Mouse (Mus musculus) hindbrain, embryonic 16.5 days (tissue): ENCODE measurements around the gene Wnt2. TPM values are rescaled to one million over a fixed set of nuclear protein-coding genes. Genes with fewer than 3 reads are reported as not detected.

Source experiments
- ATAC-seq: fragments of 200-750 bp; cut with Nextera tagmentation; 2 replicates; pipeline ENCODE4 v1.8.0; 2017; ENCODE audit warnings: moderate TSS enrichment, moderate library complexity
- H3K27ac ChIP-seq: fragments of 300-500 bp; sonication (generic); 2 replicates; pipeline ENCODE4 v1.5.1; 2014; ENCODE audit warnings: low read depth, mild to moderate bottlenecking, control low read depth, low read length, moderate library complexity
- H3K27me3 ChIP-seq: fragments of 300-500 bp; sonication (generic); replicated peaks from 2 replicates; pipeline ENCODE4 v1.6.1; 2014; ENCODE audit warnings: low read length; ENCODE audit not compliant: control insufficient read depth, insufficient read depth
- H3K36me3 ChIP-seq: fragments of 300-500 bp; sonication (generic); 2 replicates; pipeline ENCODE4 v1.6.1; 2014; ENCODE audit warnings: mild to moderate bottlenecking, low read length, moderate library complexity, mixed read lengths; ENCODE audit not compliant: control insufficient read depth, insufficient read depth
- H3K4me1 ChIP-seq: fragments of 300-500 bp; sonication (generic); 2 replicates; pipeline ENCODE4 v1.6.1; 2014; ENCODE audit warnings: low read depth, low read length; ENCODE audit not compliant: control insufficient read depth, insufficient read depth
- H3K4me2 ChIP-seq: fragments of 300-500 bp; sonication (generic); 2 replicates; pipeline ENCODE4 v1.6.1; 2014; ENCODE audit warnings: mild to moderate bottlenecking, low read length, control low read depth, moderate library complexity
- H3K4me3 ChIP-seq: fragments of 300-500 bp; sonication (generic); 2 replicates; pipeline ENCODE4 v1.5.1; 2014; ENCODE audit warnings: mild to moderate bottlenecking, low read length, control low read depth, moderate library complexity
- H3K9ac ChIP-seq: fragments of 300-500 bp; sonication (generic); 2 replicates; pipeline ENCODE4 v1.6.1; 2014; ENCODE audit warnings: low read depth, mild to moderate bottlenecking, control low read depth, low read length, moderate library complexity
- H3K9me3 ChIP-seq: fragments of 300-500 bp; sonication (generic); 2 replicates; pipeline ENCODE4 v1.6.1; 2014; ENCODE audit warnings: mild to moderate bottlenecking, low read length, moderate library complexity; ENCODE audit not compliant: control insufficient read depth
- WGBS: fragments of 180-500 bp; shearing (Covaris S2); extraction: QIAGEN DNeasy Blood & Tissue Kit; methylation state at CpG from one replicate; pipeline ENCODE4 v1.1.7; 2014; 5-methylcytosine and 5-hydroxymethylcytosine counted together
- polyA plus RNA-seq: library from polyadenylated mRNA; unstranded; fragments of >200 nt; fragmentation: Nextera tagmentation; extraction: Ambion mirVana; gene quantifications from 2 replicates; pipeline ENCODE4 v1.2.1, GENCODE M21; 2015

The Wnt2 gene
- polyA plus RNA-seq, 1 experiment from 2014 or later = 0.36 TPM

GRCm38 (mm10) chr6:17990173-17991028, 40.0 kb downstream of the Wnt2 start:
- Histone ChIP-seq H3K4me3 (no peak overlapping the region), H3K4me2 (no peak overlapping the region), H3K27me3 (no peaks in the 10 kb centered on the region), H3K4me1 (no peaks in the 10 kb centered on the region), H3K27ac (no peak overlapping the region), H3K36me3 (no peaks in the 10 kb centered on the region), H3K9me3 (no peaks in the 10 kb centered on the region), H3K9ac (no peak overlapping the region)
- 94% methylated on average over 9 of the region's 9 CpGs for WGBS
- no peak for ATAC-seq

- Histone ChIP-seq H3K27me3 (no peaks in the 10 kb centered on the region), H3K27ac (no peak overlapping the region), H3K4me2 (no peak overlapping the region), H3K36me3 (no peaks in the 10 kb centered on the region), H3K4me1 (no peaks in the 10 kb centered on the region), H3K9me3 (no peaks in the 10 kb centered on the region), H3K4me3 (no peak overlapping the region), H3K9ac (no peak overlapping the region)
- no peak for ATAC-seq
- WGBS = 86% methylated on average over 1 of the region's 1 CpGs
Measured at GRCm38 (mm10) chr6:17979361-17979760, 51.0 kb downstream of the Wnt2 start.

- Histone ChIP-seq H3K9ac (no peak overlapping the region), H3K36me3 (no peaks in the 10 kb centered on the region), H3K9me3 (no peaks in the 10 kb centered on the region), H3K4me3 (no peak overlapping the region), H3K27me3 (no peaks in the 10 kb centered on the region), H3K4me2 (no peak overlapping the region), H3K27ac (no peak overlapping the region), H3K4me1 (no peaks in the 10 kb centered on the region)
- no peak for ATAC-seq
- WGBS = 82% methylated on average over 3 of the region's 3 CpGs
Measured at GRCm38 (mm10) chr6:17978881-17979280, 51.5 kb downstream of the Wnt2 start.

DNA sequence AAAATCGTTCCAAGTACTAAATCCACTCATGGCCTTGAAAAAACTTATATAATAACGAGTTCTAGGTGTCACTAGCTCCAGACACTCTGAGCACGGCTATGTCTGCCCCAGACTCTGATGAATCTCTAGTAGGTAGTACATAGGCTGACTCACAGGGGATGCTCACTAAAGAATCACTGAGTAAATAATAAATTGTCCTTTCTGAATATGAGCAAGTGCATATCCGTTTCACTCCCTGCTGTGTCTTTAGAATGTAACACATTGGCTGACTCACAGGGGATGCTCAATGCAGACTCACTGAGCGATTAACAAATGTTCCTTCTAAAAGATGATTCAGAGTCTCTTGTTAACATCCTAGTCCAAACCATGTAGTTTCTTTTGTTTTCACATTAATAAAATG, 52.1 kb downstream of the Wnt2 start:
- ATAC-seq = no peak
- Histone ChIP-seq H3K9ac (no peak overlapping the region), H3K36me3 (no peaks in the 10 kb centered on the region), H3K27ac (no peak overlapping the region), H3K4me3 (no peak overlapping the region), H3K4me2 (no peak overlapping the region), H3K9me3 (no peaks in the 10 kb centered on the region), H3K27me3 (no peaks in the 10 kb centered on the region), H3K4me1 (no peaks in the 10 kb centered on the region)
- 76% methylated on average over 5 of the region's 5 CpGs for WGBS

DNA sequence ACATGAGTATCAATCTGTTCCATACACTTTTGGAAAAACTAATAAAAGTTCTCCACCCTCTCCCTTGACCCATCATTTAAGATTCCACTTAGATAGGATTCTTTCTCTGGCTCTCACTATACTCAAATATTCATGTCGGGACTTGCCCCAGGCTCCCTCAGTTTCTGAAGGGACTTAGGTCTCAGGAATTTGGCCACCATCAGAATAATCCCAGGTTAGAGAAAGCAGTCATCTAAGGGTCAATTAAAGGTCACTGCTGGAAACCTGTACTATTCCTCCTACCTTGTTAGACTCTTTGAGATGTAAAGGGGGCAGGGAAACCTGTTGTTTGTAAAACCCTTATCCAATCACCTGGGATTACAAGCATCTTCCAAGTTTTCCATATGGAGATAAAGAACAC, 53.2 kb downstream of the Wnt2 start:
- Histone ChIP-seq H3K9ac (no peak overlapping the region), H3K4me1 (no peaks in the 10 kb centered on the region), H3K9me3 (no peaks in the 10 kb centered on the region), H3K27ac (no peak overlapping the region), H3K36me3 (no peaks in the 10 kb centered on the region), H3K27me3 (no peaks in the 10 kb centered on the region), H3K4me2 (no peak overlapping the region), H3K4me3 (no peak overlapping the region)
- WGBS = 53% methylated on average over 1 of the region's 1 CpGs
- no peak for ATAC-seq

DNA sequence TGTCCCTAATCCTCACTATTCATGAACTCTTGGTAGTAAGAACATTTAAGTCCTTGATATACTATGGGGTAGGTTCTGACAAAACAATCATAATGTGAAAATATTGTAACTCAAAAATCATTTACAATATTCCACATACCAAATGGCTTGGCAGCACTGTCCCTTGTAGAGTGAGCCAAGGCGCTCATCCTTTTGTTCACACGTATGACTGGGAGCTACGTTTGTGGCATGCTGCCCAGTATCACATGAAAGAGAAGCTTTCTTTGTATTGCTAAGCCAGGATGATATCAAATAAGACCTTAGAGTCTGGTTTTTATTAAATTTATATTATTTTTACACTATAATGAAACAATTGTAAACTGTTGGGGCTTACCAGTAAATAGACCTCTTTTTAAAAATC, 56.0 kb downstream of the Wnt2 start:
- H3K27ac ChIP-seq = no peak overlapping the region
- H3K9ac ChIP-seq = no peak overlapping the region
- H3K27me3 ChIP-seq = no peaks in the 10 kb centered on the region
- H3K4me1 ChIP-seq = no peaks in the 10 kb centered on the region
- H3K4me2 ChIP-seq = no peak overlapping the region
- 57% methylated on average over 3 of the region's 3 CpGs for WGBS
- no peaks in the 10 kb centered on the region for H3K36me3 ChIP-seq
- H3K4me3 ChIP-seq = no peak overlapping the region
- ATAC-seq = no peak
- no peaks in the 10 kb centered on the region for H3K9me3 ChIP-seq

- Histone ChIP-seq H3K27me3 (no peaks in the 10 kb centered on the region), H3K4me2 (no peak overlapping the region), H3K9ac (no peak overlapping the region), H3K9me3 (no peaks in the 10 kb centered on the region), H3K27ac (no peak overlapping the region), H3K4me1 (no peaks in the 10 kb centered on the region), H3K36me3 (no peaks in the 10 kb centered on the region), H3K4me3 (no peak overlapping the region)
- no peak for ATAC-seq
Measured at GRCm38 (mm10) chr6:17971393-17971792, 59.0 kb downstream of the Wnt2 start.

GRCm38 (mm10) chr6:17969815-17970214, 60.6 kb downstream of the Wnt2 start:
- Histone ChIP-seq H3K27me3 (no peaks in the 10 kb centered on the region), H3K9me3 (no peaks in the 10 kb centered on the region), H3K4me1 (no peaks in the 10 kb centered on the region), H3K4me2 (no peak overlapping the region), H3K27ac (no peak overlapping the region), H3K4me3 (no peak overlapping the region), H3K9ac (no peak overlapping the region), H3K36me3 (no peaks in the 10 kb centered on the region)
- WGBS = 87% methylated on average over 1 of the region's 1 CpGs
- ATAC-seq = no peak

DNA sequence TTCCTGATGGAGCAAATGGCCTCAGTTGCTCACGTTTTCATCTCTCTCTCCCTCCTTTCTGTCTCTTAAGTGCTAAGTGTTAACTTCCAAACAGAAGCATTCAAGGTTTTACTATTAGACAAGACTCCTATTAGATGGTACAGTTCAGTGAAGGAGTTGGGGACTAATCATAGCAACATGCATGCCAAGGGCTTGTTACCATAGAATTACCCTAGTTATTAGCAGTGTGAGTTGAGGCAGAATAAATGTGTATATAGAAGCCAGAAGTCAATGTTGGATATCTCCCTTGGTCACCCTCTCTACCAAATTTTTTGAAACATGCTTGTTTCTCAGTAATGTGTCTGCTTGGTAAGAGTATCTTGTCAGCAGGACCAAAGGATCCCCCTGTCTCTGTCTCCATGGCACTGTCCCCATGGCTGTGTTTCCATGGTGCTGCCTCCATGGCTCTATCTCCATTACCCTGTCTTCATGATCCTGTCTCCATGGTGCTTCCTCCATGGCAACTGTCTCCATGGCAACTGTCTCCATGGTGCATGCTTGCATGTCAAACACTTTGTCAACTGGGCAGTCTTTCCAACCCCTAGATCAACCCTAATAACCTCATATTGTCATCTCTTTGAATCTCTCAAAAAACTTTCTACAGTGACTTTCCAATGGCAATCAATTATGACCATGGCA, 61.8 kb downstream of the Wnt2 start:
- 71% methylated on average over 1 of the region's 1 CpGs for WGBS
- Histone ChIP-seq H3K36me3 (no peaks in the 10 kb centered on the region), H3K9me3 (no peaks in the 10 kb centered on the region), H3K4me1 (no peaks in the 10 kb centered on the region), H3K27ac (no peak overlapping the region), H3K4me2 (no peak overlapping the region), H3K9ac (no peak overlapping the region), H3K27me3 (no peaks in the 10 kb centered on the region), H3K4me3 (no peak overlapping the region)
- ATAC-seq = peak; percentile 94
